Mouse (Mus musculus) erythroblast, embryonic 14.5 days (primary cell): ENCODE data around the gene Zc3h7b.

ENCODE experiments used
- GATA1 ChIP-seq: IDR thresholded peaks from 2 replicates; pipeline ENCODE4 v1.6.1; 2012; ENCODE audit warnings: low read length, inconsistent platforms, mixed read lengths
- TAL1 ChIP-seq: IDR thresholded peaks from 3 replicates; pipeline ENCODE4 v1.6.1; 2012; ENCODE audit warnings: low read length, inconsistent platforms, mixed read lengths

DNA sequence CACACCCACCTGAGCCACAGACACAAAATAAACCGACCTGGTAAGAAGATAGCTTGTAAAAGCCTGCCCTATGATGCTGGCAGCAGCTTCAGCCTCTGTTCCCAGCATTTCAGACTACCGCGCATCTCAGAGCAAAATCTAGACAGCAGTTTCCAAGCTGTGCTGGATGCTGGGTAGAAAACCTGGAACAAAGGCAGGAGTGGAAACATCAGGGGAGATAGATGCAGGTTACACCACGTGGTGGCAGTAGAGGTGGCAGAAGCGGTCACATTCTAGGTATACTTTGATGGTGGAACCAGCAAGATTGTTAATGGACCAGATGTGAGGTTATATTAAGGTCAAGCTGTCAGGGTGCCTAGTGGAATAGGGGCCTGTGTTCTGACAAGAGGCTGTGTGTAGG lies 39.9 kb downstream of the Zc3h7b start:
- no peak for TF ChIP-seq GATA1
- no peak for TF ChIP-seq TAL1
